Mouse (Mus musculus) CH12.LX (cell line): ENCODE results near the gene Rundc3a. TPM values are rescaled to one million over a fixed set of nuclear protein-coding genes. Genes with fewer than 3 reads are reported as not detected.

Experiments used
- DNase-seq: peaks from one replicate; pipeline ENCODE4 v3.0.0-alpha.2; 2013; ENCODE audit errors: extremely low read depth
- H3K27ac ChIP-seq: 2 replicates; pipeline ENCODE4 v1.5.1; 2012; ENCODE audit warnings: low read depth, mild to moderate bottlenecking, control low read depth, moderate library complexity; ENCODE audit not compliant: insufficient read depth
- H3K27me3 ChIP-seq: replicated peaks from 2 replicates; pipeline ENCODE3; 2012; ENCODE audit warnings: inconsistent platforms
- H3K36me3 ChIP-seq, 2 experiments: replicated peaks in 1 of 2; 2 replicates each; pipeline versions ENCODE3 to v1.6.1; 2012; ENCODE audit warnings: inconsistent platforms in 1 of 2, low read length in 1 of 2, mild to moderate bottlenecking in 1 of 2, mixed read lengths in 1 of 2, moderate library complexity in 1 of 2; ENCODE audit not compliant: control insufficient read depth in 1 of 2, insufficient read depth in 1 of 2
- H3K4me1 ChIP-seq, 2 experiments: 2 replicates each; pipeline ENCODE4 v1.6.1; 2012; ENCODE audit warnings: inconsistent platforms in 1 of 2, moderate library complexity in 1 of 2; ENCODE audit not compliant: insufficient read depth in 2 of 2, control insufficient read depth in 1 of 2
- H3K4me2 ChIP-seq: 2 replicates; pipeline ENCODE4 v1.6.1; 2012; ENCODE audit warnings: low read depth, mild to moderate bottlenecking, control low read depth; ENCODE audit not compliant: poor library complexity, insufficient read depth, severe bottlenecking
- H3K4me3 ChIP-seq, 3 experiments: fragments of 150-350 bp in 1 of 3; sonication (generic) in 1 of 3; replicated peaks in 1 of 3; 2 replicates each; pipeline versions ENCODE3 to v1.5.1; 2011 to 2012; ENCODE audit warnings: low read depth in 2 of 3, low read length in 2 of 3, mild to moderate bottlenecking in 2 of 3, moderate library complexity in 2 of 3, control low read depth in 1 of 3, improper control_type of control experiment in 1 of 3, inconsistent platforms in 1 of 3, mixed read lengths in 1 of 3; ENCODE audit not compliant: poor library complexity in 1 of 3
- H3K79me2 ChIP-seq: replicated peaks from 2 replicates; pipeline ENCODE4 v1.6.1; 2012; ENCODE audit warnings: mild to moderate bottlenecking, moderate library complexity; ENCODE audit not compliant: control insufficient read depth, poor library complexity, insufficient read depth, severe bottlenecking; ENCODE audit errors: extremely low read depth
- H3K9ac ChIP-seq: 2 replicates; pipeline ENCODE4 v1.6.1; 2012; ENCODE audit warnings: low read depth, mild to moderate bottlenecking, control low read depth, moderate library complexity; ENCODE audit not compliant: insufficient read depth
- H3K9me3 ChIP-seq: replicated peaks from 2 replicates; pipeline ENCODE3; 2012; ENCODE audit warnings: low read length, inconsistent platforms, mixed read lengths
- CHD1 ChIP-seq: IDR thresholded peaks from 2 replicates; pipeline ENCODE4 v1.6.1; 2012; ENCODE audit warnings: low read depth, low read length, improper control_type of control experiment, inconsistent platforms
- CHD2 ChIP-seq: IDR thresholded peaks from 2 replicates; pipeline ENCODE4 v1.6.1; 2011; ENCODE audit warnings: low read length, improper control_type of control experiment
- CTCF ChIP-seq, 2 experiments: IDR thresholded peaks in 1 of 2; conservative IDR thresholded peaks in 1 of 2; 2 replicates each; pipeline ENCODE4 v1.5.1; 2011 to 2012; ENCODE audit warnings: low read depth in 2 of 2, low read length in 2 of 2, improper control_type of control experiment in 1 of 2, inconsistent platforms in 1 of 2, mild to moderate bottlenecking in 1 of 2, moderate library complexity in 1 of 2
- E2F4 ChIP-seq: IDR thresholded peaks from 2 replicates; pipeline ENCODE4 v1.6.1; 2011; ENCODE audit warnings: low read depth, low read length, improper control_type of control experiment; ENCODE audit not compliant: insufficient replicate concordance
- ELF1 ChIP-seq: IDR thresholded peaks from 2 replicates; pipeline ENCODE4 v1.6.1; 2014; ENCODE audit warnings: low read depth, mild to moderate bottlenecking, inconsistent platforms, low read length, improper control_type of control experiment
- GABPA ChIP-seq: IDR thresholded peaks from 2 replicates; pipeline ENCODE4 v1.6.1; 2012; ENCODE audit warnings: low read depth, low read length, improper control_type of control experiment, inconsistent platforms; ENCODE audit not compliant: insufficient replicate concordance
- JUN ChIP-seq: IDR thresholded peaks from 2 replicates; pipeline ENCODE4 v1.6.1; 2011; ENCODE audit warnings: low read depth, mild to moderate bottlenecking, low read length, improper control_type of control experiment, moderate library complexity; ENCODE audit not compliant: insufficient read depth
- MAFK ChIP-seq: IDR thresholded peaks from 2 replicates; pipeline ENCODE4 v1.6.1; 2011; ENCODE audit warnings: low read length, improper control_type of control experiment; ENCODE audit not compliant: insufficient replicate concordance
- MEF2A ChIP-seq: IDR thresholded peaks from 2 replicates; pipeline ENCODE4 v1.6.1; 2014; ENCODE audit warnings: low read depth, mild to moderate bottlenecking, inconsistent platforms, low read length, improper control_type of control experiment, borderline replicate concordance
- MXI1 ChIP-seq: IDR thresholded peaks from 2 replicates; pipeline ENCODE4 v1.6.1; 2011; ENCODE audit warnings: mild to moderate bottlenecking, low read depth, low read length, improper control_type of control experiment
- NELFE ChIP-seq: IDR thresholded peaks from 2 replicates; pipeline ENCODE4 v1.6.1; 2011; ENCODE audit warnings: low read depth, low read length, improper control_type of control experiment
- NRF1 ChIP-seq: IDR thresholded peaks from 2 replicates; pipeline ENCODE4 v1.6.1; 2014; ENCODE audit warnings: low read depth, mild to moderate bottlenecking, inconsistent platforms, low read length, improper control_type of control experiment, moderate library complexity
- PAX5 ChIP-seq: IDR thresholded peaks from 2 replicates; pipeline ENCODE4 v1.6.1; 2012; ENCODE audit warnings: low read length, inconsistent platforms, mixed read lengths
- POLR2A ChIP-seq: IDR thresholded peaks from 2 replicates; pipeline ENCODE4 v1.6.1; 2011; ENCODE audit warnings: low read depth, mild to moderate bottlenecking, improper control_type of control experiment, low read length
- RAD21 ChIP-seq: IDR thresholded peaks from 2 replicates; pipeline ENCODE4 v1.6.1; 2011; ENCODE audit warnings: low read depth, mild to moderate bottlenecking, low read length, improper control_type of control experiment, moderate library complexity
- RCOR1 ChIP-seq: conservative IDR thresholded peaks from 2 replicates; pipeline ENCODE4 v1.6.1; 2012; ENCODE audit warnings: low read depth, mild to moderate bottlenecking, inconsistent platforms, low read length, improper control_type of control experiment
- SMC3 ChIP-seq: IDR thresholded peaks from 2 replicates; pipeline ENCODE4 v1.6.1; 2011; ENCODE audit warnings: low read depth, low read length, improper control_type of control experiment
- USF2 ChIP-seq: conservative IDR thresholded peaks from 2 replicates; pipeline ENCODE4 v1.6.1; 2011; ENCODE audit warnings: low read depth, low read length, improper control_type of control experiment
- ZC3H11A ChIP-seq: IDR thresholded peaks from 2 replicates; pipeline ENCODE4 v1.6.1; 2012; ENCODE audit warnings: low read depth, mild to moderate bottlenecking, inconsistent platforms, low read length, improper control_type of control experiment
- ZKSCAN1 ChIP-seq: IDR thresholded peaks from 2 replicates; pipeline ENCODE4 v1.6.1; 2012; ENCODE audit warnings: low read depth, inconsistent platforms, low read length, improper control_type of control experiment, borderline replicate concordance
- ZMIZ1 ChIP-seq: IDR thresholded peaks from 2 replicates; pipeline ENCODE4 v1.6.1; 2012; ENCODE audit warnings: low read depth, mild to moderate bottlenecking, inconsistent platforms, low read length, improper control_type of control experiment
- ZNF384 ChIP-seq: IDR thresholded peaks from 2 replicates; pipeline ENCODE4 v1.6.1; 2012; ENCODE audit warnings: low read depth, low read length, improper control_type of control experiment, inconsistent platforms
- dilution Hi-C: fragments of 300-500 bp; cut with MboI; formaldehyde crosslinking; loops from 2 replicates; pipeline ENCODE4 v1.14.3; 2020; ENCODE audit warnings: low sequenced_read_pairs; ENCODE audit not compliant: extremely low pct_unique_long_range_greater_than_20kb, extremely low pct_ligation_motif_present
- in situ Hi-C: fragments of 300-500 bp; cut with MboI; formaldehyde crosslinking; loops from 3 replicates; pipeline ENCODE4 v1.14.3; 2019; ENCODE audit warnings: low sequenced_read_pairs, low pct_ligation_motif_present, low pct_unique_long_range_greater_than_20kb, mixed read lengths
- polyA plus RNA-seq: library from polyadenylated mRNA; unstranded; fragments of >175 nt; gene quantifications from 2 replicates; pipeline ENCODE4 v1.2.1, GENCODE M21; 2012; ENCODE audit warnings: low read depth; ENCODE audit not compliant: insufficient read length
- total RNA-seq, 2 experiments: library from RNA; depleted of rRNA; stranded (reverse); fragments of 300-350 nt in 1 of 2; fragments of >200 nt in 1 of 2; gene quantifications; 2 replicates each; pipeline ENCODE4 v1.2.3; 2012 to 2014

Rundc3a gene
- total and polyA plus RNA-seq, 3 experiments = 1.4 to 16.3 (median 3.3) TPM

DNA sequence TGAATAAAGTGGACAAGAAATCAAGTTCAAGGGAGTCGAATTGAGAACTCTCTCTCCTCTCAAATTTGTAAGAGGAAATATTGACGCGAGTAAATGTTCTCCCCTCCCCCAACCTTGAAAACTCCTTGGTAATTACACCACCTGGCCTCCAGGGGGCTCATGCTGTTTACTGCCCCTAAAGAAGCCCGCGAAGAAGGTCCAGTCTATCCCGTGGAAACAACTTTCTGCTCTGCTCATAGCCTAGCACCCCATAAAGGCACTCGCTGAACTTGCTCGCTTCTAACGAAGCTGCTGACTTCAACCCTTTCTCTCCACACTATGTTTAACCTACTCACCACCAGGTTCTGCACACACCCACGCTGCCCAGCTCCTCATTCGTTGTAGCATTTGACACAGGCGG lies 16.0 kb upstream of the Rundc3a start:
- dilution Hi-C loops = no loop called here
- Histone ChIP-seq H3K9me3 (peaks cover 21% of the 10 kb centered on the region), H3K27ac (no peak overlapping the region)
- in situ Hi-C loops = no loop called here
- TF ChIP-seq MXI1 (no peak), ZMIZ1 (no peak), SMC3 (no peak; the same call in 1 of the 2 replicates), ELF1 (no peak), ZNF384 (peak; percentile 20; the same call in 1 of the 2 replicates), NELFE (no peak), POLR2A (no peak), ZKSCAN1 (no peak), USF2 (no peak), PAX5 (no peak), CHD2 (peak; percentile 64), E2F4 (no peak), CTCF (conservative IDR thresholded peaks at IDR 0.05 in 1 of 2, IDR thresholded peaks at IDR 0.05 in 1 of 2; ENCODE audit: low read depth in 2 of 2, low read length in 2 of 2) (peak; percentile 23 to 54; a peak in 2 of 4 replicates), MEF2A (no peak), JUN (no peak), CHD1 (no peak), RCOR1 (no peak)
- TF ChIP-seq, all 38 proteins: peak for 3
- peaks cover 26 to 49% of the 10 kb centered on the region in 2 experiments for H3K4me1 ChIP-seq
- H3K4me3 ChIP-seq = no peak overlapping the region
- H3K79me2 ChIP-seq = no peaks in the 10 kb centered on the region
- H3K27me3 ChIP-seq = peaks cover 42% of the 10 kb centered on the region
- H3K36me3 ChIP-seq = no peaks in the 10 kb centered on the region
- no peak for DNase-seq
- no peak overlapping the region for H3K4me2 ChIP-seq
- no peak overlapping the region for H3K9ac ChIP-seq

DNA sequence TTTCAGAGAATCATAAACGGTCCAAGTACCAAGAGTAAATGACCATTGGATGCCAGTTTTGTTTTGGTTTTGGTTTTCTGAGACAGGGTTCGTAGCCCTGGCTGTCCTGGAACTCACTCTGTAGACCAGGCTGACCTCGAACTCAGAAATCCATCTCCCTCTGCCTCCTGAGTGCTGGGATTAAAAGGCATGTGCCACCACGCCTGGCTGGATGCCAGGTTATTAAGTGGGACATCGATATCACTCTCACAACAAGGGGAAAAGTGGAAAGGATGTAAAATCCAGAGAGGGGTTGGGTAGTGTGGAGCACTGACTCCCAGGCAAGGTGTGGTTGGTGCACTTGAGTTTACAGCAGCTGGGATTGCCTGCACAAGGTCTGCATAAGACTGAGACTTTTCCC lies 13.1 kb upstream of the Rundc3a start:
- Histone ChIP-seq H3K36me3 (no peaks in the 10 kb centered on the region), H3K9me3 (peaks cover 21% of the 10 kb centered on the region), H3K9ac (no peak overlapping the region), H3K4me1 (peaks cover 25 to 47% of the 10 kb centered on the region in 2 experiments)
- dilution Hi-C loops = no loop called here
- in situ Hi-C loops = no loop called here
- TF ChIP-seq MEF2A (no peak), GABPA (no peak), NRF1 (no peak), ZMIZ1 (no peak), RAD21 (no peak), MAFK (no peak), ELF1 (no peak), ZC3H11A (no peak), SMC3 (no peak)
- TF ChIP-seq, all 38 proteins: peak for 0
- Histone ChIP-seq H3K27me3 (peaks cover 32% of the 10 kb centered on the region), H3K79me2 (no peaks in the 10 kb centered on the region), H3K4me2 (no peak overlapping the region), H3K27ac (no peak overlapping the region), H3K4me3 (no peak overlapping the region)
- no peak for DNase-seq
